Mouse (Mus musculus) heart, adult 2 months (tissue): ENCODE measurements around the gene Pgrmc1.

Experiments
- CTCF ChIP-seq: fragments of 200-600 bp; IDR thresholded peaks from 2 replicates; pipeline ENCODE4 v1.8.1; 2022; ENCODE audit warnings: antibody characterized with exemption, mild to moderate bottlenecking, moderate library complexity
- EP300 ChIP-seq: fragments of 200-500 bp; IDR thresholded peaks from 2 replicates; pipeline ENCODE4 v1.6.1; 2011; ENCODE audit warnings: low read depth, low read length, control low read depth; ENCODE audit not compliant: insufficient read depth
- POLR2A ChIP-seq: fragments of 200-500 bp; IDR thresholded peaks from 2 replicates; pipeline ENCODE4 v1.6.1; 2011; ENCODE audit warnings: mild to moderate bottlenecking, low read depth, low read length, control low read depth; ENCODE audit not compliant: insufficient read depth

GRCm38 (mm10) chrX:36628102-36628501 lies 30.1 kb downstream of the Pgrmc1 start:
- TF ChIP-seq CTCF = no peak
- no peak for TF ChIP-seq POLR2A
- no peak for TF ChIP-seq EP300
